Mouse (Mus musculus) embryo, embryonic 10.5 days (tissue): ENCODE data around the gene C1qbp.

Source experiments
- DNase-seq: peaks from one replicate; pipeline ENCODE4 v3.0.0-alpha.2; 2015; ENCODE audit warnings: low spot score

C1qbp gene

GRCm38 (mm10) chr11:70973947-70974346, 8.9 kb downstream of the C1qbp start:
- peak; percentile 50 for DNase-seq

- no peak for DNase-seq
Observed at GRCm38 (mm10) chr11:70972586-70972985, 10.2 kb downstream of the C1qbp start.

GRCm38 (mm10) chr11:70970560-70971540, 12.0 kb downstream of the C1qbp start:
- DNase-seq: peak; percentile 31

DNA sequence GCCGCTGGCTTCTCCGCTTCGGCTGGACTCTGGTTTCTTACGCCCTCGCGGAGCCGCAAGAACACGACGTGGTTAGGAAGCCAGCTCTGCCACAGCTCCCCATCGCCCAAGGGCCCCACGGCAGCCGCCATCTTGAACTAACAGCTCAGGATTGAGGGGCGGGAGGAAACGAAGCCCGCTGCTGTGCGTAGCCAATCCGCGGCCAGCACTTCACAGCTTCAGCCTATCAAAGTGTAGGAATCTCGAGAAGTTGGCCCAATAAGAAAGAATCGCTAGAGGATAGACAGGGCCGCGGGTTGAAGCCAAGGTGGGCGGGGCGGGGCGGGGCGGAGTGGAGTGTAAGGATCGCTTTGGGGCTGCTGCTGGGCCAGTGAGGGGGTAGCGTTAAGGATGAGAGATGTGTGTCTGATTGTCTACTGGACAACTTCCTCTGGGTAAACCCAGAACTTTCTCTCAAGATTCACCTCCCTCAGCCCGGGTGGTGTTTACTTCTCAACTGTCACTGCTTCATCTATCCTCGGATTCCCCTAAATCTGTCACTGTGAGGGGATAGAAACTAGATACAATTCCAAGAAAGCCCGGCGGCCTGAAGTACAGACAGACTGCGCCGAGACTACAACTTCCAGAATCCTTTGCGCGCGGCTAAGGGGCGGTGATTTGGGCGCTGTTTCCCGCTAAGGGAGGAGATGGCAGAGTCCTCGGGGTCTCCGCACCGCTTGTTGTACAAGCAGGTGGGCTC, 12.8 kb downstream of the C1qbp start, which contains the start of the genes Nup88 and Rpain:
Gene Nup88 (minus strand): TSS at position 153 of the 739 bp plus-strand sequence.
Gene Rpain (plus strand): TSS at position 393 of the 739 bp plus-strand sequence.
- peak; percentile 97 for DNase-seq

GRCm38 (mm10) chr11:70969271-70969794, 13.5 kb downstream of the C1qbp start:
- DNase-seq: peak; percentile 59

GRCm38 (mm10) chr11:70964222-70964907, 18.5 kb downstream of the C1qbp start:
- DNase-seq: no peak

- no peak for DNase-seq
Observed at GRCm38 (mm10) chr11:70960786-70961554, 21.9 kb downstream of the C1qbp start.

DNA sequence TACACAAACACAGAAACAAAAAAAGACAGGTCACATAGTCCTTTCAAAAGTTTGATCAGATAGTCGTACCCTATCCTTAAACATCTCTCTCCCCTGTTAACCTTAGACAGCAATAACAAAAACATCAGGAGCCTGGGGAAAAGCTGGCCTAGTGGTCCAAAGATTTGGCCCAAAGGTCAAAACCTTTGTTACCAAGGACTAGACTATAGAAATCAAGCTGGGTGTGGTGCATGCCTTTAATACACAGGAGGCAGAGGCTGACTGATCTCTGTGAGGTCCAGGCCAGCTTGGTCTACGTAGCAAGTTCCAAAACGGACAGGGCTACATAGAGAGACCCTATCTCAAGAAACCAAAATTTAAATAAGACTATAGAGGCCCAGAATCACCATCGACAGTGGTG, 28.1 kb downstream of the C1qbp start:
- DNase-seq: no peak

DNA sequence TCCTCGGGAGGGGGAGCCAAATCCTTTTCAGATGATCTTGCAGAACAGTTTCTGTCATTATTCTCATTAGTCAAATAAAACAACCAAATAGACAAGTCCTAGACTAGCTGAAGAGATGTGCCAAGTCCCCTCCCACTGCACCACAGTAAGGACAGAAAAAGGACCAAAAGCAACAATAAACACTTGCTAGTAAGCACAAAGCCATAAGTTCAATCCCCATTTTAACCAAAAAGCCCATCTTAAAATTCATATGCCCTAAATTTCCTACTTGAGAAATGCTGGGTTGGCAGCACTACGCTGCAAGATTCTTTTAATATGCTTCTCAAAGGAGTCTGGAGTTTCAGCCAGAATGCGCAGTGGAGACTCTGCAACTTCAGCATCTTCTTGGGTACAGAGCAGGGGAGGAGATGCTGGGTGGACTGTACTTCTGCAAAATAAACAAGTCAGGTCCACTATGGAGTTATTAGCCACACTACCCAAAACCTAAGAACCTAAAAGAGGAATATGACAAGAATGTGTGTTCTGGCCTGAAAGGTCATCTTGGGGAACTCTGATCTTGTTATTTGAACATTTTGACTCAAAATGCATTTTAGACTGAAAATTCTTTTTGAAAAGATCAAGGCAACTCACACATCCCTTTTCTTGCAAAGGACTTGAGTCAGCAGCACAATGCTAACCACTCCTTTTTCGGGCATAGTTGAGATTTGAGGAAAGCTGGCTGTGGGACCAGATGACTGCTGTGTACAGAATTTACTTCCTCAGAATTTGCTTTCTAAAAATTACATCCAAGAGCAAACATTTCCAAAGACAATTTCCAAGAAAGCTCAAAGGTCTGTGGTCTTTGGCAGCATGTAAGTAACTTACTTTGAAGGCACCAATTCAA, 37.6 kb downstream of the C1qbp start:
- DNase-seq: no peak

GRCm38 (mm10) chr11:70943651-70944050, 39.2 kb downstream of the C1qbp start:
- DNase-seq: no peak

DNA sequence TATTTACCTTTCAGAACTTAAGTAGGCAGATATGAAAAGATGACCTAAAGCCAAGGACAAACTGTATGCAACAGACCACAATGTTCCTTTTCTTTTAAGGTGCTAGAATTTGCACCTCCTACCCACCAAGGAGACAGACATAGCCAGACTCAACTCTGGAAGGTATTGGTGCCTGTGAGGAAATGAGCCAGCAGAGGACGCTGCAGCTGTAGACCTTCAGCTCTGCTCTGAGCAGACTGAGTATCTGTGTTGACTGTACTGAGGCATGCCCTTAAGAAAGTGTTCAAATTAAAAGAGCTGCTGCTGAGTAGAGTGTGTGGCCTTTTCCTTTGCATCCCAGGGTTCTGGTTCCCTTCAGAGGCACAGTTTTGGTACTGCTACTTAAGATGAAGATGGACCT, 40.2 kb downstream of the C1qbp start:
- DNase-seq: no peak

DNA sequence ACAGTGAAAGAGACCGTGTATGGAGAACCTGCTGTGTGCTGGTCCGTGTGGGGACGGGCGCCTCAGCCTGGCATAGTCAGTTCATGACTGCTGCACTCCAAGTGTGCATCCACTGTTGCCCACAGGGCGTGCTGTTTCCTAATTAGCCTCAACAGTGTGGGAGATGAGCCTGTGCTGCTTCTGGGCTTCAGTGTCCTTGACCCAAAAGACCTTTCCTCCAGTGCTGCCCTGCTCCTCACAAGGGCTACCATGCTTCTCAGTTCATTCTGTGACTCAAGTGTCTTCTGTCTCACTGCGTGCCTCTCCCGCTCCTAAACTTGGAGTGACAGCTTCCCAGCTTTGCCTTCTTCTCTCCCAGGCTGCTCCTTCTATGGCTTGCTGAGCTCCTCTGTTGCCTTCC, 47.5 kb downstream of the C1qbp start:
- DNase-seq: no peak

DNA sequence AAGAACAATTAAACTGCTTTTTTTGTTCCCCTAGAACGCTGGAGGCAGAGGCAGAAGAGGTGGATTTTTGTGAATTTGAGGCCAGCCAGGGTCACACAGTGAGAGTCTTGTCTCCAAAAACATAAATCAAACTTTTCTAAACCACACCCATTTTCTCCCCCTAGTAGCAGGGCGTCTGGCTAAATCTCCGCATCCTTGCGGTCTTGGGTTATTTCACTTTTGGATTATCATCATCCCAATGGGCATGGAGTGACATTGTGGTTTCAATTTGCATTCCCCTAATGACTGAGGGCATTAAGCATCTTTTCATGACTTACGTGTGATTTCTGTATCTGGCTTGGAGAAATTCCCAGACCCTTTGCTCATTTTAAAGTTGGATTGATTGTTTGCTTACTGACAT, 51.4 kb downstream of the C1qbp start:
- no peak for DNase-seq
